Mouse (Mus musculus) neutrophil, adult 5-6 weeks (primary cell): ENCODE measurements around the gene Rassf2. TPM values are rescaled to one million over a fixed set of nuclear protein-coding genes. Genes with fewer than 3 reads are reported as not detected.

Experiments used
- ATAC-seq: fragments of 151-379, 151-347 bp; 2 replicates; pipeline ENCODE4 v1.8.0; 2017; ENCODE audit warnings: mild to moderate bottlenecking, moderate TSS enrichment; ENCODE audit not compliant: insufficient number of reproducible peaks, poor library complexity, low FRiP score, severe bottlenecking; ENCODE audit errors: extremely low read depth
- total RNA-seq: library from RNA; stranded (forward); fragments of 200-1000 nt; gene quantifications from 2 replicates; pipeline ENCODE4 v1.2.3, GENCODE M21; 2017

The Rassf2 gene
- total RNA-seq, 1 experiment from 2014 or later, result 210 TPM

DNA sequence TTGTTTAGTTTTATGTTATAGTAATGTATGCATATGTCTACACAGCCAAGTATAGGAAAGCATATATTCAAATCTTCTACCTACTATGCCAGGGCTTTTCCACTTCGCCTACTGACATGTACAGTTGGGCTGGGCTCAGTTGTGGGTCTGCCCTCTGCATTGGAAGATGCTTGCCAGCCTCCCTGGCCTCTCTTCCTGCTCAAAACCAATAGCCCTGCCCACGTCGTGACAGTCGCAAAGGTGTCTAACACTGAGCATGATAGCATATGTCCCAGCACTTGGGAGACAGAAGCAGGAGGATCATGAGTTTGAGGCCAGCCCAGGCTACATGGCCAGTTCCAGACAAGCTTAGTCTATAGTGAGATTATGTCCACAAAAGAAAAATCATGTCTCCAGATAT lies 16.9 kb downstream of the Rassf2 start:
- no peak for ATAC-seq

- ATAC-seq, result no peak
Observed at GRCm38 (mm10) chr2:132010781-132011180, 19.3 kb downstream of the Rassf2 start.

DNA sequence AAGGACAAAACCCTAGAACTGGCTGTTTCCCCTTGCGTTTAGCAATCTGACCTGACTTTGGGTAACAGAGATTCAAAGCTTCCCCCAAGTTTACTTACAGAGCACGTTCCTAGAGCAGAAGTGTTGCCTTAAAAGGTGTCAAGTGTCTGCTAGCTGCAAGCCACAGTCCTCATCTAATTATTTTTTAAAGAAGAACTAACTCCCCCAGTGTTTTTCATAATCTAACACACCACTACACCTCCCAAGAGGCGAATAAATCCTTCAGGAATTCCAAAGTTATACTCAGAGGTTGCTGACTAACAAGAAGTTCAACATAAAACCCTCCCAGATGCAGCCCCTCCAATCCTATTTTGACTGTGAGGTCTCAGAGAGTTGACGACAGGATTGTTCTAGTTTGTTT lies 21.9 kb downstream of the Rassf2 start:
- no peak for ATAC-seq

DNA sequence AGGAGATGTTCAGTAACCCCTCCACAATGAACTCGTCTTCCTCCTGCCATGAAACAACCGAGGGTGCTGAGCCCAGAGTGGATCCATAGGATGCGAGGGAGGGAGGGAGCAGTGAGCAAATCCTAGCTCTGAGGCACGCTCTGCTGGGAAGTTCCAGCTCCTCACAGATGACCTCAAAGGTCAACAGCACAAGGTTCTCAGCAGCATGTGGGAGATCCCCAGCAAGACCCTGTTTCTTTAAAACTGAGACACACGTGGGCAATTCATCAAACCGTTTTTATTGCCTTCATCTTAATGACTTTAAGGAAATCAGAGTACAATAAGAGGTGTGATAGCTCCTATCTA lies 22.6 kb downstream of the Rassf2 start:
- ATAC-seq, result no peak

- ATAC-seq, result peak; percentile 74
Observed at GRCm38 (mm10) chr2:132006561-132007474, 23.2 kb downstream of the Rassf2 start.

- ATAC-seq, result no peak
Observed at GRCm38 (mm10) chr2:132005445-132005844, 24.6 kb downstream of the Rassf2 start.

- peak; percentile 25; the same call in 1 of the 2 replicates for ATAC-seq
Observed at GRCm38 (mm10) chr2:132004495-132005136, 25.4 kb downstream of the Rassf2 start.

- no peak for ATAC-seq
Observed at GRCm38 (mm10) chr2:132003916-132004315, 26.1 kb downstream of the Rassf2 start.

DNA sequence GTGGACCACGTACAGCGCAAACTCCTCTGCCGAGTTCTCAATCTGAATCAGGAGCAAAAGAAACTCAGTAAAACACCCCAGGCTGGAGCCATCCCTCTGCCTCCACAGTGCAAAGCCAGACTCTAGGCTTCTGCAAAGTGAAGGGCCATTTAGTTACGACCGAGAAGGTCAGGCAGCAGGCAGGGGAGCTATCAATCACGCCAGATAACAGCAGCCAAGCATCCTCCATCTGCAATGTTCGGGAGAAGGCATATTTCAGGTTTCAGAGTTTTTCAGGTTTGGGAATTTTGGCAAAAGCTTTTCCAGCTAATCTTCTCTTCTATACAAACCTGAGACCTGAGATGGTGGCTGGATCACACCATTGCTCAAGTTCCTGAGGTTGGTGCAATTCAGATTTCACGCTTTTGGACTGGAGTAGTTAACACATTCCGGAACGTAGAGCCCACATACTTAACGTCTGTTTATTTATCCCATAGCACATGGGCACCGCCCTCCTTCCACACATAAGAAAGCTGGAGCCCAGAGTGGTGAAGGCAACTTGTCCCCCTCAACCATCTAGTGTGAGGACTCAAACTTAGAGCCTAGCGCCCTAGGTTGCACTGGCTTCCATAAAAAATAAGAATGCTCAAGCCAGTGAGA lies 28.2 kb downstream of the Rassf2 start:
- ATAC-seq, result no peak

DNA sequence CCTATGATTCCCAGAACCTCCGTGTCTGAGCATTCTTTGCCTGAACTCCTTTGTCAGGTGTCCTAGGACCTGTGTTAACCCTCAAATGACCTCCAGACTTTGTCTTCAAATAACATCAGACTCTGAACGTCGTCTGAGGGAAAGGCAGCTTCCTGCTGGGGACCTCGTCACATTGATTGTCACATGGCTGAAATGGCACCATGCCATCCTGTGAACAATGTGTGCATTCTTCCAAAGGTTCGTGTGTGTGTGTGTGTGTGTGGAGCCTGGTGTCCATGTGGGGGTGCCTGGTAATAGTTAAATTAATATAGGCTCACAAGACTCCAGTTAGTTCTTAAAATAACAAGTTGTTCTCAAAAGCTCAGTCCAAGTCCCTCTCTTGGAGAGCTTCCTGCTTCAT lies 32.7 kb downstream of the Rassf2 start:
- no peak for ATAC-seq

DNA sequence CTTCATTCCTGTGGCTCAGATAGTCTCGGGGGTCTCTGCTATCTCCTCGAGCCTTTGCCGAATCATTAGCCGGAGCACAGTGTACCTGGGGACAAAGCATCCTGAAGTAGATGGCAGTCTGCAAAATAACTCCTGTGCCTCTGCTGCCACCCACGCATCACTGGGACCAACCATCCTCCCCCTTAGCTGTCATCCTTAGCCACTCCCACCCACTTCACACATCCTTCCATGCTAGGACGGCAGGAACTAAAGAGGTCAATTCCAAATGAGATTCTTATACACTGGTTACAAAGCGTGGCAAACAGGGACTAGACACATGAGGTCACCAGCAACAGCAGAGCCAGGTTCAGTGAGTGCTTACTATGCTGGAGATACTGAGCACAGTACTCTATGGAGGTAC lies 33.7 kb downstream of the Rassf2 start:
- no peak for ATAC-seq

GRCm38 (mm10) chr2:131995742-131996141 lies 34.3 kb downstream of the Rassf2 start:
- ATAC-seq, result no peak

DNA sequence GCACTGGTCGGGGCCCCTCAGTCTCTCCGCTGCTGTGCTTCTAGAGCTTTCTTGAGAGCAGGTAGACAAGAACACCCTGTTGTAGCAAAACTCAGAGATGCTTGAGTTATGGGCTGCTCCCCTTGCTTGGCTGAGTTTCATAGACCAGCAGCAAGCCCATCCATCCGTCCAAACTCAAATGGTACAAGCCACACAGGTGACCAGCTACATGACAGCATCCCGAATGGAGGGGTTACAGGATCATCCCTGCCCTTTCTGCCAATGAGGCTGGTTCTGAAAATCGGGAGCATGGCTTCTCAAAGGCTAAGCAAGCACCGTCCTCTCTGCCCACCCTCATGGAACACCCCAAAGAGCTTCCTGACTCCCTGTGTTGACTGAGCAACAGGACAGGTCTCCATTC lies 35.1 kb downstream of the Rassf2 start:
- ATAC-seq, result no peak

DNA sequence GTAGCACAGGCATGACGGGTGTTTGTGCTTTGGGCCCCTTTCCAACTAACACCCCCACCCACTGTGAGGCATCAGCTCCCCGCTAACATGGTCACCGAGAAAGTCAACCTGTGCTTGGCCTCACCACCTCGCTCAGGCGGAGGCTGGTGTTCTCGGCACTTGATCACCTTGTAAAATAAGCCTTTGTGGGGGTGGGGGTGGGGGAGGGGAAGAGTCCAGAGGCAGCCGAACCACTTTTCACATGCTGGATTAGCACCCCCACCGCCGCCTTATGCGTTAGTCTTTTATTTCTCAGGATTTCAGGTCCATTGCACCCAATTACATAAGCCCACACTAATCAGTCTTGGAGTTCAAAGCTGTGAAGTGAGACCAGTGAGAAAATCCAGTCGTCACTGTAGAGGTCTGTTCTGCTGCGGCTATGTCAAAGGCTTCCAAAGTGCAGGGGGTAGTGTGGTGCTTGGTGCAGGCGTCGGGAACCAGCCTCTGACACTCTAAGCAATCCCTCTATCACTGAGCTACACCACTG lies 36.4 kb downstream of the Rassf2 start:
- ATAC-seq, result peak; percentile 34; the same call in 1 of the 2 replicates

- ATAC-seq, result no peak
Observed at GRCm38 (mm10) chr2:131993151-131993550, 36.9 kb downstream of the Rassf2 start.

DNA sequence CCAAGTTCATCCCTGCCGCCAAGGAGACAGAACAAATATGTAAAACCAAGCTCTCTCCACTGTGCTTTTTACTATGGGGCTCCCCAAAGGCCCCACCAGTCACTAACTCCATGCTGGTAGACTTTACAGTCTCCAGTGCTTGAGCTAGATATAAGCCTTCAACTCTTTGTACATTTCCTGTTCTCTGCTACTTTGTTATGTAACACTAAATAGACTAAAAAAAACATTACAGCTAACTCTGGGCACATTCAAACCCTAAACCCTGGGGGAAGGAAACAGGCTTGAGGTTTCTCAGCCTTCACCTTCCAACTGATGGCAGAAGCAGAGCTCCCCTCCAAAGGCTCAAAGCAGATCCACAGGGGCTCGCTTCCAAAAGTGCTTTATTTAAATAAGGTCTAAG lies 37.6 kb downstream of the Rassf2 start:
- no peak for ATAC-seq

GRCm38 (mm10) chr2:131988550-131988949 lies 41.5 kb downstream of the Rassf2 start:
- no peak for ATAC-seq

DNA sequence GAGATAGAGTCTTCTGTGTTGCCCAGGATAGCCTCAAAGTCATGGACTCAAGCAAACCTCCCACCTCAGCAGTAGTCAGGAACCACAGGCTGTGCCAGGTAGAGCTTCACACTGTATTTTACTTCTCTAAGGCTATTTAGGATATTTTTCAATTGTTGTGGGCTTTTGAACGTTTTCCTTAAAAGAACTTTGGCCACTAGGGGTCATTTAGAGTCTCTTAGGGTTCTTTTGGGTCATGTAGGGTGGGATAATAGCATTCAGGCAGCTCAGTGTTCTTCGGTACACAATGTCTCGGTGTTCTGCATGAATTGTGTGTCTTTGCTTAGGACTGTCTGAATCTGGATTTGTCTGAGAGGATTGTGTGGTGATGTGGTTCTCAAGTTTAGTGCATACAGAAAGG lies 42.1 kb downstream of the Rassf2 start:
- no peak for ATAC-seq

DNA sequence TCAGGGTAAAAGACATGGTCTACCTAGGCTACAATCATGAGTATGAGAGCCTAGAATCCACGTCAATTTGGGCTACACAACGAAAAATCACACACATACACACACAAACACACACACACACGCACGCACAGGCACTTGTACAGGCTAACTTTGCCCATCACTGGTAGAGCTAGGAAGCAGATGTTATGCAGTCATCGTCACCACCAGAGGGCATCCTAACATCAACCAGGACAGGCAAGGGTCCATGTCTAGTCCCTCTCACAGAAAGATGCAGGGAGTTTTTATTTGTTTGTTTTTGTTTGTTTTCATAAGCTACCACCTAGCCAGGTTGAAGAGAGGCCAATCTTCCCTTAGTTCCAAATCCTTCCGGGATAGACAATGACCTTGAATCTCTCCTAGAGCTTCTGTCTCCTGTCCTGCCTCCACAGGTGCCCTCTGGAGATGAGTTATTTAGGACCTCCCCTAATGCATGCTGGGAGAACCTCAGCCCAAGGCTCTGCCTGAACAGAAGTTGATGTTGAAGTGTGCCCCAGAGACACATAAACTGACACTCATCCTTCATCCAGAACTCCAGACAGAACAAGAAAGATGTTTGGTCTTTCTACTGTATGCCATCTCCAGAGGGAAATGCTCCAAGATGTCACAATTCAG lies 47.4 kb downstream of the Rassf2 start:
- ATAC-seq, result peak; percentile 88
